Mouse (Mus musculus): Measurements from ENCODE around the gene Gps1. TPM values are rescaled to one million over a fixed set of nuclear protein-coding genes. Genes with fewer than 3 reads are reported as not detected.

Gene Gps1
- total RNA-seq, 2 experiments from 2014 or later: 136 to 144 TPM

Other genes starting within 250 kb of the Gps1 start
- gene Mcrip1, start 234.5 kb upstream of the Gps1 start, total RNA-seq (2021): 100 to 1,000 TPM in 1 of 2 experiments, 10 to 100 TPM in 1; 95.4 to 107 TPM
- not detected for gene Ppp1r27, start 233.1 kb upstream of the Gps1 start, total RNA-seq (2021)
- gene P4hb, start 211.0 kb upstream of the Gps1 start, total RNA-seq (2021): 100 to 1,000 TPM; 153 to 161 TPM
- gene Arhgdia, start 202.6 kb upstream of the Gps1 start, total RNA-seq (2021): 100 to 1,000 TPM; 344 to 379 TPM
- 10 to 100 TPM; 79.8 to 91.3 TPM for gene Alyref, start 185.9 kb upstream of the Gps1 start, total RNA-seq (2021)
- gene Anapc11, start 185.9 kb upstream of the Gps1 start, total RNA-seq (2021): 100 to 1,000 TPM in 1 of 2 experiments, 10 to 100 TPM in 1; 93.5 to 107 TPM
- gene Npb, start 175.8 kb upstream of the Gps1 start, total RNA-seq (2021): 1 to 10 TPM; 2.2 to 2.4 TPM
- gene Pcyt2, start 166.3 kb upstream of the Gps1 start, total RNA-seq (2021): 100 to 1,000 TPM; 132 to 145 TPM
- 10 to 100 TPM; 33.5 to 39.7 TPM for gene Sirt7, start 159.0 kb upstream of the Gps1 start, total RNA-seq (2021)
- gene Mafg, start 150.7 kb upstream of the Gps1 start, total RNA-seq (2021): 10 to 100 TPM; 79.3 to 86.7 TPM
- 1 to 10 TPM; 3.5 to 5.3 TPM for gene Pycr1, start 140.5 kb upstream of the Gps1 start, total RNA-seq (2021)
- gene Myadml2, start 136.1 kb upstream of the Gps1 start, total RNA-seq (2021): 1 to 10 TPM; 1.1 to 2.1 TPM
- 1 to 10 TPM; 5.8 to 7.4 TPM for gene Notum, start 123.1 kb upstream of the Gps1 start, total RNA-seq (2021)
- gene Aspscr1, start 111.3 kb upstream of the Gps1 start, total RNA-seq (2021): 10 to 100 TPM; 55.5 to 62.5 TPM
- gene Cenpx, start 70.5 kb upstream of the Gps1 start, total RNA-seq (2021): 10 to 100 TPM; 30.1 to 32.0 TPM
- 10 to 100 TPM; 61.1 to 71.1 TPM for gene Lrrc45, start 70.3 kb upstream of the Gps1 start, total RNA-seq (2021)
- gene Rac3, start 62.8 kb upstream of the Gps1 start, total RNA-seq (2021): 100 to 1,000 TPM; 247 to 249 TPM
- gene Dcxr, start 57.0 kb upstream of the Gps1 start, total RNA-seq (2021): 10 to 100 TPM in 1 of 2 experiments, 1 to 10 TPM in 1; 7.8 to 10.2 TPM
- 1 to 10 TPM; 2.6 to 2.8 TPM for gene Cbr2, start 52.2 kb upstream of the Gps1 start, total RNA-seq (2021)
- 10 to 100 TPM; 18.7 to 22.2 TPM for gene Hmga1b, start 21.5 kb upstream of the Gps1 start, total RNA-seq (2021)
- gene Rfng, start 65 bp upstream of the Gps1 start, total RNA-seq (2021): 10 to 100 TPM; 89.5 to 91.8 TPM
- 10 to 100 TPM; 42.3 to 44.5 TPM for gene Dus1l, start 12.1 kb downstream of the Gps1 start, total RNA-seq (2021)
- gene Fasn, start 40.3 kb downstream of the Gps1 start, total RNA-seq (2021): 100 to 1,000 TPM; 286 to 320 TPM
- gene Ccdc57, start 148.6 kb downstream of the Gps1 start, total RNA-seq (2021): 1 to 10 TPM; 7.3 to 7.4 TPM
- 1 to 10 TPM; 2.9 to 4.1 TPM for gene Slc16a3, start 164.2 kb downstream of the Gps1 start, total RNA-seq (2021)
- 100 to 1,000 TPM; 115 TPM for gene Csnk1d, start 207.1 kb downstream of the Gps1 start, total RNA-seq (2021)